Mouse (Mus musculus) left cerebral cortex, adult 8-10 months (tissue): ENCODE measurements around the gene Hikeshi. TPM values are rescaled to one million over a fixed set of nuclear protein-coding genes. Genes with fewer than 3 reads are reported as not detected.

Experiments used
- DNase-seq, 2 experiments: peaks; one replicate each; pipeline ENCODE4 v3.0.0; 2022; ENCODE audit warnings: low spot score in 2 of 2
- total RNA-seq, 4 experiments: library from RNA; stranded (reverse); gene quantifications; 2 replicates each; pipeline ENCODE4 v1.2.4; 2022

Gene Hikeshi
- total RNA-seq, 4 experiments from 2014 or later = 77.0 to 100 (median 90.0) TPM

DNA sequence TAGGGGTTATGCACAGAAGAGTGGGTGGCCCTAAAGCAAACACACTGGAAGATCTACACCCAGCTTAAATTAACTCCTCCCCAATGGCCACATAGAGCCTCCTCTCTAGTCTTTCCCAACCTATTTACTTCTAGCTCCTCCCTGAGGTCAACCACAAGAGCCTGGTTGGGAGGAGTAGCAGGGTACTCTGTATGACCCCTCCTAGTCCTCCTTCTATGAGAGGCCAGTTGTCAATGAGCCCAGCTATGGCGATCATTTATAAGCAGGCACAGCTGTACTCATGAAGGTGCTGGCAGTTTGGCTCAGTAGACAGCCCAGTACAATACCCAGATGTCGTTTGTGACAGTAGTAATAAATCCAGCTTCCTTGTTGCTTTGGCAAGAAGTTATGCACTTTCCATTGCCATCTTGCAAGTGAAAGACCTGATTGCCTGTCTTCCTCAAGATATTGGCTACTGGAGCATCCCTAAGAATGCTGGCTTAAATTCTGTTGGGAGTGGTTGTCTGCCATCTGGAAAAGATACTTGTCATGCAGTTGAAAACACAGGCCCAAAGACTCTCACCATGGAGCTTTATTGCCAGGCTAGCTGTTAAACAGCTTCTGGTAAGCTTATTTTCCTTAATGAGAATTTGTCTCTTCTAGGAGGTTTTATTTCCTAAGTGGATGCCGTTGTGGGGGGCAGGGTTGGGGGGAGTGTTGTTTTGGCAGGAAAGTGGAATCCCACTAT is 27.4 kb downstream of the Hikeshi start:
- no peak for DNase-seq

DNA sequence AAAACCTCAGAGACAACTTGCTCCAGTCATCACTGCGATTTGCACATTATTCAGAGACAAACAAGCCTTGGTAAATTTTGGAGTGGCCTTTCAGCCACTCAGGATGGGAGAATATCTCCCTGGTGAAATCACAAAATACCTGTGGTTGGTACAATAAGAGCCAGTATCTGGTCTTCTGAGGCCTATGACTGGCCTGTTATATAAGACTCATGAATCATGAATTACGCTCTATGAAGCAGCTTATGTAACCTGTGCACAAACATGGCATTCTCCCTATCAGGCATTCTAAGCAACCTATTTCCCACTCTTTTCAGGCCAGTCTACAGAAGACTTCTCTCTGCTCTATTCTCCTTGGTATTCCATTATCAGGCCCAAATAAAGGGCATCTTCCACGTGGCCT is 28.6 kb downstream of the Hikeshi start:
- no peak for DNase-seq

DNA sequence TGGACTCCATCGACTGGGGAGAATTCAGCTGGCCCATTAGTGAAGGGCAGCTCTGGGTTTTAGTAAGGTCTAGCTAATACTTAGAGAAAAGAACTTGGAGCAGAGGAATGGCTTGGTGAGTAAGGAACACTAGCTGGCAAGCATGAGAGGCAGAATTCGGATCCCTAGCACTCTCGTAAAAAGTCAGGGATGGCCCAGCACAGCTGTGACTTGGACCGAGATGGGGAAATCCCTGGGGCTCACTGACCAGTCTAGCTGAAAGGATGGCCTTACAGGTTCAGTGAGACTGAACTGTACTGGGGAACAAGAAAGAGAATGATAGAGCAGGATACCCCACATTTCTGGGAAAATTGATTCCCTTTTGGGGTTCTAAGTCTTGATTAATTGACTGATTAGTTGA is 31.3 kb downstream of the Hikeshi start:
- no peak for DNase-seq

DNA sequence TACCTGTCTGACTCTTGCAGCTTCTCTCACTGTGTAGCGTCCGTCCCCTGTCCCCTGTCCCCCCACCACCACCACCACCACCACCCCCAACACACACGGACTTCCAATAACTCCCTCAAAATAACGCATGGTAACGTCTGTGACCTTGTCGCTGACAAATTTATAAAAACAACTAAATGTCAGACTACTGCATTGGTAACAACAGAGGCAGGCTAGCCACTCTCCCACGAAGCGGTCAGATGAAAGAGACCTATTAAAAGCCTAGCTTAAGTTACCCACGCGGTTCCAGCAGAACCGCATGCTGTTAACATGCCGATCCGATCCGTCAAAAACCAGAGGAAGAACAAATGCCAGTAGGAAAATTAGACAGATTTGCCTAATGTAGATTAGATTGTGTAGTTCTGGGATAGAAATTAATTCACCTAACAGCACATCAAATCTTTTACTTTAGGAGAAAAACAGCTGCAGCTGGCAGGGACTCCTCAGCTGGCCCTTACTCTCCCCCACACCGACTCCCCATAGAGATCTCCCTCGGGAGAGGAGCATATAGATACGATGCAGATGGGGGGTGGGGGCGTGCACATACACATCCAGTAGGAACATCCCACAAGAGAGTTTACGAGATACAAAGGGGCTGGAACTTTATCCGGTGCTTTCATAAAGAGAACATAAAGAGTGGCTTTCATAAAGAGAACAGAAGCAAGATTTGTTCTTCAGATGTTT is 31.9 kb downstream of the Hikeshi start:
- DNase-seq = no peak

DNA sequence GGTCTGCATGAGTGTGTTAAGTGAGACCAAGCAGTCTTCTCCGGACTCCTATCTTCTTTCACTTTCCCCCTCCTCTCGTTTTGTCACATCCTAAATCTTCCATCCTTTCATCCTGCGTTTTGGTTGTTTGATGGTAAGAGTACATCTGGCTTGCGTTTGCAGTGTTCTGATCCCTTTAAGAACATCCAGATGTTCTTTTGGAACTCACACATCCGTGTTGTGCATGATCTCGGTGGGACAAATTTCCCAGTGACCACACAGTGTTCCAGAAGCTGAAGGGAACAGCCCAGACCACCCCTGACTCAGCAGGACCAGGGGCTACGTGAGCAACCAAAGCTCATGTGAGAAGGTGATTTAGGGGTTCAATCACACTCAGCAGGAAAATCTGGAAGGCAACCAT is 32.6 kb downstream of the Hikeshi start:
- no peak for DNase-seq

DNA sequence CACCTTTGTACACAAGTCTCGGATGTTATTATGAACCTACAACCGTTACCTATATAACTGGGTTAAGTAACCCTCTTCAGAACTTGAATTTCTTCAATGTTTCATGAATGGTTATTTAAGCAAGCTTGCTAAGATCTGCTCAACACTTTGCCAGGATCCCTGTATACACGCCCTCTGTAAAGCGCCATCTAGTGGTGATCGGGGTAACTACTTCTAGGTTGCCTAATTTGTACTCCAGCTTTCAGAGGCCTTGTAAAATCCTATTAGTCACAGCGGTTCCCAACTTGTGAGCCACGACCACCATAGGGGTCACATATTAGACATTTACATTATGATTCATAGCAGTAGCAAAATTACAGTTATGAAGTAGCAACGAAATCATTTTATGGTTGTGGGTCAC is 33.1 kb downstream of the Hikeshi start:
- DNase-seq = peak; percentile 22 to 40

DNA sequence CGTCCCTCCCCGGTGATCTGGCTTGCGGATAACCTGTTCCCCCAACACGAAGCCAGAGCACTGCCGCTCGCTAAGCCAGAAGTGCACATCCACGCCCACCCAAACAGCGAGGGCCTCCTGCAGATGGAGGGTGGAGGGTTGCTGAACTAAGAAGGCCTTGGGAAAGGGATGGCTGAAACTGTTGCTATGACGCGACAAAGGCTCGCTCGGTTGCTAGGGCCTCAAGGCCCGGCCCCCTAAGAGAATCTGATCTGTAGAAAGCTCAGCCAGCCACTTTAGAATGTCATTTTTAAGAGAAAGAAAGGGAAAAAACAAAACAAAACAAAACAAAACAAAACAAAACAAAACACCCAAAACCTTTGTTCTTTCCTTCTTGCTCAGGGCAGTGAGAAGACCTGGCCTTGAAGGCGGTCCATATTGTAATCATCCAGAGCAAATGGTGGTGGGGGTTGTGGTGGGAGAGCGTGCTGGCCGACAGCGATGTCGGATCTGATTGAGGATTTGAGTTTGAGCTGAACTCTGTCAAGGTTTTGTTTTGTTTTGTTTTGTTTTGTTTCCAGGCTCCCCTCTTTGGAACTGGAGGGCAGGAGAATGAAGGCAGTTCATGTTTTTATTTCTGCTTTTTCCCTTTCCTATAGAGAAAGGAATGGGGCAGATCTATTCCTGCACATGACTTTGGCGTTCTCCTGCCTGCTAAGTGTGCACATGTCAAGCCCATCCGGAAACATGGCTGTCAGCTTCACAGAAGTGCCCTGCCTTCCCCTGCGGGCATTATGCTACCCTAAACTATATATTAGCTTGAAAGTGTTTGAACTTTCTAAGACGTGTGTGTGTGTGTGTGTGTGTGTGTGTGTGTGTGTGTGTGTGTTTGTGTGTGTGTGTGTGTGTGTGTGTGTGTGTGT is 37.3 kb downstream of the Hikeshi start, which contains the start of gene Ccdc81:
Gene Ccdc81, minus strand, starts transcription at position 188 of the 902 bp plus-strand sequence.
- DNase-seq = no peak

DNA sequence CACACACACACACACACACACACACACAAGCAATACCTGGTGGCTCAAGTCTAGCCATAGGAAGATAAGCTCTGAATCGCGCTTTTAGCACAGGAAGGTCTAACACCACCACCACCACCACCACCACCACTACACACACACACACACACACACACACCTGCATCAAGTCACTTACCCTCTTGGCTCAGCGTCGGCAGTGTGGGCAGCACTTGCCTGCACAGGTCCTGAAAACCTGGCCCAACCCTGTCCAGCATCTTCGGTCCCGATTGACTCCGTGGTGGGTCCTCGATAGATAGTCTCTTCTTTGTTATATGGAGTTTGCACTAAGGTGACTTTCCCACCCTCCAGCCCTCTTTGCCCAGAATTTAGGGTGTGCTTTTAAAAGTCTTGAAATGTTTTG is 38.0 kb downstream of the Hikeshi start:
- DNase-seq = no peak

DNA sequence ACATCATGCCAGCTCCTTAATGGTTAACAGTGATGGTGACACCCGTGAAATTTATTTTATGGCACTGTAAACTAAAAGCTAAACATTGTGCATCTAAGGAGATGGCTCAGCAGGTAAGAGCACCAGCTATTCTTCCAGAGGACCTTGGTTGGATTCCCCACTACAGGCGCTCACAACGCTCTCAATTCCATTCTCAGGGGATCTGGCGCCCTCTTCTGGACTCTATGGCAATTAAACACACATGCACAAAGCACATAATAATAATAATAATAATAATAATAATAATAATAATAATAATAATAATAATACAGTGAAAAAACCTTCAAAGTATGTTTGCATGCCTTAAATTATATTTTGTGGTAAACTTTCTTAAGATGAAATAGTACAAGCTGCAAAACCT is 49.1 kb downstream of the Hikeshi start:
- no peak for DNase-seq

DNA sequence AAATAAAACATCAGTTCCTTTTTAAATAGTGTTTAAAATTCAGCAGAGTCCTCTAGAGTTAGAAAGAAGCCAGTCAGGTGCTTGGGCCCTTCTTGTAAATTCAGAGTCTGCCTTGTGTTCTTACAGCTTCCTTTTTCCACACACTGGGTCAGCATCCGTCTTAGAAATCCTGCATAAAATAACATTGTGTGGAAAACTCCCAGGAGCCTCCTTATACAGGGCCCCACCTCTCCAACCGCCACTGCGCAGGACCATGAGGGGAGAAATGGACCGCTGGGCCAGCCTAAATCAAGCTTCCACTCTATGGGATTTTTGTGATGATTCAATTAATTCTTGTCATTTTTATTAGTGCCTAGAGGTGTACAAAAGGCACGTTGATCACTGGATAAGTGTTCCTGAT is 49.6 kb downstream of the Hikeshi start:
- DNase-seq = no peak

DNA sequence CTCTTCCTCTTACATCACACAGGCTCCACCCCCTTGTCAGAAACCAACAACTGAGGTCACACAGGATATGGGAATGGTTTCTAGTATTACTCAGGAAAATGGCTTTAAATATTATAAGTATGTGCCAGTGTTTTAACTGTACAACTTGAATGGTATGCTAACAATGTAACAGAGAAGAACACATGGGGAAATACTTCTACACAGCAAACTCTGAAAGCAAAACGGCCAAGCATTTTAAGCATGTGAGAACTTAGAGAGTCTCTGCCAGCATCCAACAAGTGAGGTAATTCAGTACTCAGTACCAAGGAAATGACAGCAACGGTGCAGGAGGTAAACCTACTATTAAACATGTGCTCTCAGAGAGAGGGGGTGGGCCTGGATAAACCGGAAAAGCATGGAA is 56.5 kb downstream of the Hikeshi start:
- DNase-seq = no peak

DNA sequence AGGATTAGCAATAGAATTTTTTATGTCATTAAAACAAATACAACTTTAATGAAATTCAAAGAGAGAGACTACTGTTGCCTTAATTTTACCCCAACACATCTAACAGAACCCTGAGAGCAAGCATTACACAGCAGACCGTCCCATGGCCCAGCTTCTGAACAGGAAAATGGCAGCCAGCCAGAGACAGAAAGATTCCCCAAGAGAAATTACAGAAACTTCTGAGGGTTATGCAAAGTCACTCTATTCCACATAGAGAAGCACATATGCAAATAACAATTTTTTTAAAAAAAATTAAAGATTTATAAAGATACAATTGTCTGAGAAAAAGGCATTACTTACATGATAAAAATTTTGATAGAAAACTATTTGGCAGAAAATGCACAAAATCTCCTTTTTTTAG is 61.3 kb downstream of the Hikeshi start:
- DNase-seq = no peak

Other genes with a start within 250 kb of the Hikeshi start
- under 1 TPM; 0.46 to 0.79 (median 0.60) TPM for gene Ccdc81, start 37.6 kb downstream of the Hikeshi start, total RNA-seq
- gene Eed, start 39.8 kb upstream of the Hikeshi start, total RNA-seq = 10 to 100 TPM; 22.0 to 28.6 (median 25.5) TPM
- gene Picalm, start 189.0 kb upstream of the Hikeshi start, total RNA-seq = 100 to 1,000 TPM; 138 to 157 (median 147) TPM